Mouse (Mus musculus) kidney, adult 8-10 months (tissue): ENCODE measurements around the gene Cep135.

Experiments used
- DNase-seq, 2 experiments: peaks; one replicate each; pipeline ENCODE4 v3.0.0; 2022

The Cep135 gene

GRCm38 (mm10) chr5:76645091-76645868 is 56.8 kb downstream of the Cep135 start:
- DNase-seq, result no peak

GRCm38 (mm10) chr5:76649897-76650296 is 61.4 kb downstream of the Cep135 start:
- no peak for DNase-seq

GRCm38 (mm10) chr5:76651151-76651725 is 62.7 kb downstream of the Cep135 start:
- DNase-seq, result no peak

GRCm38 (mm10) chr5:76656212-76656611 is 67.7 kb downstream of the Cep135 start, which contains the start of gene C530008M17Rik:
C530008M17Rik (plus strand) TSS chr5:76656512.
- DNase-seq, result no peak

GRCm38 (mm10) chr5:76657245-76658083 is 69.0 kb downstream of the Cep135 start:
- no peak for DNase-seq

- no peak for DNase-seq
Measured at GRCm38 (mm10) chr5:76658084-76658934, 69.8 kb downstream of the Cep135 start.

- no peak for DNase-seq
Measured at GRCm38 (mm10) chr5:76659958-76660635, 71.6 kb downstream of the Cep135 start.

GRCm38 (mm10) chr5:76661310-76661709 is 72.8 kb downstream of the Cep135 start:
- no peak for DNase-seq

GRCm38 (mm10) chr5:76664936-76665335 is 76.4 kb downstream of the Cep135 start:
- DNase-seq, result no peak

GRCm38 (mm10) chr5:76665421-76665820 is 76.9 kb downstream of the Cep135 start:
- no peak for DNase-seq

GRCm38 (mm10) chr5:76666026-76666756 is 77.7 kb downstream of the Cep135 start:
- DNase-seq, result no peak

GRCm38 (mm10) chr5:76668118-76668517 is 79.6 kb downstream of the Cep135 start:
- no peak for DNase-seq

GRCm38 (mm10) chr5:76668547-76668946 is 80.0 kb downstream of the Cep135 start:
- no peak for DNase-seq

- no peak for DNase-seq
Measured at GRCm38 (mm10) chr5:76670183-76670582, 81.7 kb downstream of the Cep135 start.

- no peak for DNase-seq
Measured at GRCm38 (mm10) chr5:76674022-76674653, 85.6 kb downstream of the Cep135 start.

GRCm38 (mm10) chr5:76675369-76675768 is 86.9 kb downstream of the Cep135 start:
- DNase-seq, result no peak

- DNase-seq, result no peak
Measured at GRCm38 (mm10) chr5:76680959-76681358, 92.5 kb downstream of the Cep135 start.

- DNase-seq, result no peak
Measured at GRCm38 (mm10) chr5:76681895-76682656, 93.6 kb downstream of the Cep135 start.

GRCm38 (mm10) chr5:76683455-76683854 is 95.0 kb downstream of the Cep135 start:
- DNase-seq, result no peak
